Mouse (Mus musculus) spleen, adult 2 months (tissue): Measurements from ENCODE around the gene Kdm5b.

ENCODE experiments used
- CTCF ChIP-seq: fragments of 200-500 bp; IDR thresholded peaks from 2 replicates; pipeline ENCODE4 v1.5.1; 2011; ENCODE audit warnings: mild to moderate bottlenecking, inconsistent platforms; ENCODE audit not compliant: insufficient read depth, insufficient read length, insufficient replicate concordance; ENCODE audit errors: extremely low read depth
- POLR2A ChIP-seq: fragments of 200-500 bp; IDR thresholded peaks from 2 replicates; pipeline ENCODE4 v1.6.1; 2011; ENCODE audit warnings: low read depth, low read length, inconsistent platforms

DNA sequence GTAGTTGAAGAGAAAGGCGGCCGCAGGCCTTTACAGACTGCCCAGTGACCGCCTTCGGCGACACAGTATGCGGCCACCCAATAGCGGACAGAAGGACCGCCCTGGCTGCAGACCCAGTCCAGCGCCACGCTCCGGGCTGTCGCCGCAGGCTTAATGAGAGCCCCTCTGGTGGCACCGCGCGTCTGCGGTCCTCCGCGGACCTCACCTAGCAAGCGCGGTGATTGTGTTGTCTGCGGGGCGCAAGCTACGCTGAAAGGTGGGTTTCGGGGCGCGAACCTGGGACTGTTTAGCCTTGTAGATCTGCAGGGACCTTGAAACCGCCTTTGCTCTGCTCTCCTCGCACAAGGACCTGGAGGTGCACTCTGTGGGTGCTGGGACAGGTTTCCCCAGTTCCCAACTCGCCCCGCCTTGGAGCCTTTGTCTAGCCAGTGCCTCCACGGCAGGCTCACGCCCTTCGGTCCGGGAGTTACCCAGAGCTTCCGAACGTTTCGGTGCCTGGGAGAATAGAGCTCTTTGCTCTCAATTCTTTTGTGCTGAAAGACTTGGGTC is 46.6 kb upstream of the Kdm5b start:
- TF ChIP-seq CTCF = no peak
- no peak for TF ChIP-seq POLR2A
